Mouse (Mus musculus) liver, adult 2 months (tissue): Measurements from ENCODE around the gene Acta1.

Source experiments
- CTCF ChIP-seq: fragments of 200-500 bp; IDR thresholded peaks from 2 replicates; pipeline ENCODE4 v1.5.1; 2011; ENCODE audit warnings: low read depth, low read length, control low read depth
- POLR2A ChIP-seq: fragments of 200-500 bp; IDR thresholded peaks from 2 replicates; pipeline ENCODE4 v1.6.1; 2011; ENCODE audit warnings: low read length, control low read depth; ENCODE audit not compliant: insufficient read depth; ENCODE audit errors: extremely low read depth

DNA sequence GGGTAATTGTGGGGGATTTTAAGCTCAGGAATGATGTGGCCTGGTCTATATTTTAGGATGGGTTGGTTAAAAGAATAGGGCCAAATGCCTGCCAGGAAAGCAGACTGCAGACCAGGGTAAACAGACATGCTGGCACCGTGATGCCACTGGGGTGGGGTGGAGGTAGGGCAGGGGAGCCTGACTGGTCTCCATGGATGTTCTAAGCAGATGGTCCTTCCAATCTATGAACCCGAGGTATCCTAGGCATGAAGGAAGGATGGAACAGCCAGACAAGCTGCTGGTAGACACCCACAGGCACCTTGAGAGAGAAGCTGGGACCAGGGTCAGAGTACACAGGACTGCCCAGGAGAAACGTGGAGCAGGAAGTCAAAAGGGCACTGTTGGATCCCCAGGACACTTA lies 47.0 kb downstream of the Acta1 start:
- TF ChIP-seq CTCF: no peak
- no peak for TF ChIP-seq POLR2A
